Mouse (Mus musculus) intestine, embryonic 14.5 days (tissue): Measurements from ENCODE around the gene Zp1. TPM values are rescaled to one million over a fixed set of nuclear protein-coding genes. Genes with fewer than 3 reads are reported as not detected.

Experiments
- ATAC-seq: fragments of 200-750 bp; cut with Nextera tagmentation; replicated peaks from 2 replicates; pipeline ENCODE4 v1.8.0; 2017; ENCODE audit warnings: low read depth, moderate number of reproducible peaks, moderate TSS enrichment, moderate library complexity; ENCODE audit not compliant: low FRiP score, low TSS enrichment
- DNase-seq: peaks from one replicate; pipeline ENCODE4 v3.0.0-alpha.2; 2018; ENCODE audit warnings: low spot score
- H3K27ac ChIP-seq: fragments of 300-500 bp; sonication (generic); 2 replicates; pipeline ENCODE4 v1.5.1; 2014; ENCODE audit warnings: low read depth, mild to moderate bottlenecking, control low read depth
- H3K27me3 ChIP-seq: fragments of 300-500 bp; sonication (generic); replicated peaks from 2 replicates; pipeline ENCODE4 v1.6.1; 2014; ENCODE audit warnings: low read length, control low read depth; ENCODE audit not compliant: control insufficient read depth, insufficient read depth
- H3K36me3 ChIP-seq: fragments of 300-500 bp; sonication (generic); 2 replicates; pipeline ENCODE4 v1.6.1; 2014; ENCODE audit warnings: low read length, control low read depth; ENCODE audit not compliant: control insufficient read depth, insufficient read depth
- H3K4me1 ChIP-seq: fragments of 300-500 bp; sonication (generic); replicated peaks from 2 replicates; pipeline ENCODE4 v1.6.1; 2014; ENCODE audit warnings: low read length, control low read depth, mixed read lengths; ENCODE audit not compliant: control insufficient read depth, insufficient read depth
- H3K4me2 ChIP-seq: fragments of 300-500 bp; sonication (generic); 2 replicates; pipeline ENCODE4 v1.6.1; 2014; ENCODE audit warnings: low read length
- H3K4me3 ChIP-seq: fragments of 300-500 bp; sonication (generic); 2 replicates; pipeline ENCODE4 v1.5.1; 2014; ENCODE audit warnings: low read depth, low read length, control low read depth, mixed read lengths
- H3K9ac ChIP-seq: fragments of 300-500 bp; sonication (generic); 2 replicates; pipeline ENCODE4 v1.6.1; 2014; ENCODE audit warnings: mild to moderate bottlenecking, low read length
- H3K9me3 ChIP-seq: fragments of 300-500 bp; sonication (generic); 2 replicates; pipeline ENCODE4 v1.6.1; 2016; ENCODE audit warnings: low read length, control low read depth; ENCODE audit not compliant: control insufficient read depth
- WGBS: fragments of 180-500 bp; shearing (Covaris S2); extraction: QIAGEN DNeasy Blood & Tissue Kit; methylation state at CpG from one replicate; pipeline ENCODE4 v1.1.7; 2014; 5-methylcytosine and 5-hydroxymethylcytosine counted together
- polyA plus RNA-seq: library from polyadenylated mRNA; unstranded; fragments of >200 nt; fragmentation: Nextera tagmentation; extraction: Ambion mirVana; gene quantifications from 2 replicates; pipeline ENCODE4 v1.2.1, GENCODE M21; 2014

Zp1 gene
- polyA plus RNA-seq, 1 experiment from 2014 or later = not detected

GRCm38 (mm10) chr19:10900315-10900714 is 20.1 kb downstream of the Zp1 start:
- H3K27me3 ChIP-seq = no peaks in the 10 kb centered on the region
- peaks cover 79% of the 10 kb centered on the region for H3K36me3 ChIP-seq
- H3K4me2 ChIP-seq = no peak overlapping the region
- no peak for DNase-seq
- H3K9ac ChIP-seq = no peak overlapping the region
- ATAC-seq = no peak
- no peaks in the 10 kb centered on the region for H3K9me3 ChIP-seq
- peaks cover 22% of the 10 kb centered on the region for H3K4me1 ChIP-seq
- no peak overlapping the region for H3K27ac ChIP-seq
- H3K4me3 ChIP-seq = no peak overlapping the region
- WGBS = 85% methylated on average over 6 of the region's 6 CpGs

- ATAC-seq = no peak
- WGBS = 81% methylated on average over 8 of the region's 8 CpGs
- H3K4me2 ChIP-seq = no peak overlapping the region
These were observed 22.9 kb downstream of the Zp1 start for GRCm38 (mm10) chr19:10897491-10897890.

GRCm38 (mm10) chr19:10896849-10897248 is 23.6 kb downstream of the Zp1 start:
- DNase-seq (no peak), ATAC-seq (no peak)
- Histone ChIP-seq H3K36me3 (peaks cover 46% of the 10 kb centered on the region), H3K9ac (peak overlapping the region; percentile 81), H3K4me1 (peaks cover 11% of the 10 kb centered on the region), H3K4me3 (peak overlapping the region; percentile 73; the same call in 1 of the 2 replicates), H3K4me2 (peak overlapping the region; percentile 88), H3K9me3 (no peaks in the 10 kb centered on the region), H3K27me3 (no peaks in the 10 kb centered on the region), H3K27ac (no peak overlapping the region)
- 74% methylated on average over 7 of the region's 7 CpGs for WGBS

More at GRCm38 (mm10) chr19:10897491-10897890, 22.9 kb downstream of the Zp1 start:
- H3K36me3 ChIP-seq = peaks cover 53% of the 10 kb centered on the region
- DNase-seq = no peak
- H3K9me3 ChIP-seq = no peaks in the 10 kb centered on the region
- no peak overlapping the region for H3K9ac ChIP-seq
- H3K27ac ChIP-seq = no peak overlapping the region
- H3K27me3 ChIP-seq = no peaks in the 10 kb centered on the region
- H3K4me3 ChIP-seq = no peak overlapping the region
- H3K4me1 ChIP-seq = peaks cover 11% of the 10 kb centered on the region

GRCm38 (mm10) chr19:10895708-10896107 is 24.7 kb downstream of the Zp1 start:
- Histone ChIP-seq H3K9ac (peak overlapping the region; percentile 81), H3K4me2 (peak overlapping the region; percentile 88), H3K36me3 (peaks cover 35% of the 10 kb centered on the region), H3K9me3 (no peaks in the 10 kb centered on the region), H3K4me3 (peak overlapping the region; percentile 73), H3K27me3 (no peaks in the 10 kb centered on the region), H3K27ac (peak overlapping the region; percentile 88), H3K4me1 (peaks cover 11% of the 10 kb centered on the region)
- under 1% methylated on average over 16 of the region's 16 CpGs for WGBS
- DNase-seq (no peak), ATAC-seq (no peak; the same call in 1 of the 2 replicates)

- H3K27ac ChIP-seq = peak within 1 kb of the TSS; percentile 88
- peak within 1 kb of the TSS; percentile 81 for H3K9ac ChIP-seq
- peak within 1 kb of the TSS; percentile 88 for H3K4me2 ChIP-seq
- no peaks in the 10 kb centered on the region for H3K9me3 ChIP-seq
- DNase-seq (peak; percentile 97), ATAC-seq (peak; percentile 95)
- peaks cover 29% of the 10 kb centered on the region for H3K36me3 ChIP-seq
- H3K4me1 ChIP-seq = peaks cover 11% of the 10 kb centered on the region
- no peaks in the 10 kb centered on the region for H3K27me3 ChIP-seq
- H3K4me3 ChIP-seq = peak within 1 kb of the TSS; percentile 73
- under 1% methylated on average over 43 of the region's 43 CpGs for WGBS
These were observed 25.4 kb downstream of the Zp1 start, which contains the start of gene Prpf19 for GRCm38 (mm10) chr19:10895016-10895528. Prpf19 (plus strand) TSS chr19:10895231.

GRCm38 (mm10) chr19:10892201-10892600 is 28.2 kb downstream of the Zp1 start:
- Histone ChIP-seq H3K27ac (no peak overlapping the region), H3K9me3 (no peaks in the 10 kb centered on the region), H3K36me3 (no peaks in the 10 kb centered on the region; the same call in 1 of the 2 replicates), H3K4me1 (peaks cover 11% of the 10 kb centered on the region), H3K27me3 (no peaks in the 10 kb centered on the region), H3K9ac (no peak overlapping the region), H3K4me2 (no peak overlapping the region), H3K4me3 (no peak overlapping the region)
- DNase-seq = no peak
- WGBS = 88% methylated on average over 3 of the region's 3 CpGs
- no peak for ATAC-seq

- Histone ChIP-seq H3K27me3 (no peaks in the 10 kb centered on the region), H3K9ac (peak within 1 kb of the TSS; percentile 67), H3K4me1 (peaks cover 15% of the 10 kb centered on the region), H3K36me3 (peaks cover 7% of the 10 kb centered on the region; the same call in 1 of the 2 replicates), H3K9me3 (peaks cover 10% of the 10 kb centered on the region; the same call in 1 of the 2 replicates), H3K4me3 (peak within 1 kb of the TSS; percentile 60), H3K4me2 (peak within 1 kb of the TSS; percentile 73), H3K27ac (peak within 1 kb of the TSS; percentile 93)
- ATAC-seq = peak; percentile 90
- peak; percentile 94 for DNase-seq
- WGBS = under 1% methylated on average over 49 of the region's 49 CpGs
These were observed 38.8 kb downstream of the Zp1 start, which contains the start of gene Tmem109 for GRCm38 (mm10) chr19:10881426-10882154. Tmem109 (minus strand) TSS chr19:10882001.

GRCm38 (mm10) chr19:10880975-10881425 is 39.4 kb downstream of the Zp1 start:
- Histone ChIP-seq H3K4me1 (peaks cover 15% of the 10 kb centered on the region), H3K9me3 (peaks cover 10% of the 10 kb centered on the region; the same call in 1 of the 2 replicates), H3K27me3 (no peaks in the 10 kb centered on the region), H3K9ac (peak overlapping the region; percentile 67), H3K27ac (peak overlapping the region; percentile 93), H3K4me3 (peak overlapping the region; percentile 60), H3K4me2 (peak overlapping the region; percentile 73), H3K36me3 (peaks cover 7% of the 10 kb centered on the region; the same call in 1 of the 2 replicates)
- DNase-seq = no peak
- WGBS = 3% methylated on average over 14 of the region's 14 CpGs
- peak; percentile 82; the same call in 1 of the 2 replicates for ATAC-seq
